Mouse (Mus musculus) layer of hippocampus, postnatal 25 days (tissue): ENCODE data around the gene Tbc1d14. TPM values are rescaled to one million over a fixed set of nuclear protein-coding genes. Genes with fewer than 3 reads are reported as not detected.

Experiments used
- DNase-seq, 2 experiments: peaks; one replicate each; pipeline ENCODE4 v3.0.0; 2022; ENCODE audit warnings: mixed read lengths in 2 of 2, low spot score in 1 of 2; ENCODE audit errors: extremely low spot score in 1 of 2
- total RNA-seq, 2 experiments: library from RNA; stranded (reverse); gene quantifications; 2 replicates each; pipeline ENCODE4 v1.2.3; 2021

The Tbc1d14 gene
- total RNA-seq, 2 experiments from 2014 or later: 92.4 to 104 TPM

DNA sequence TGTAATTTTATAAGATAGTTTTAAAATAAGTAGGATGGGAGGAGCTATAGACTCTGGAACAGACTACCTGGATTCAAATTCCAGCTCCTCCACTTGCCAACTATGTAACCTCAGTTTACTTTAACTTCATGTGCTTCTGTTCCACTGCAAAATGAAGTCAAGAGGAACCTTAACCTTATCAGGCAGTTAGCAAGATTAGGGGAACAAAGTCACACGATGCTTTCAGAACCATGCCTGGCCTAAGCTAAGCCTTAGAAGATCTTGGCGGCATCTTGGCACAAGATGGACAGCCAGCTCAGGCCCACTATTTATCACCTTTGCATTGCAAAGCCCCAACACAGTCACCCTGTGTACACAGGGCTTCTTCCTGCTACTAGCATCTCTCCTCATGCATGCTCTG, 14.1 kb downstream of the Tbc1d14 start:
- DNase-seq: no peak

DNA sequence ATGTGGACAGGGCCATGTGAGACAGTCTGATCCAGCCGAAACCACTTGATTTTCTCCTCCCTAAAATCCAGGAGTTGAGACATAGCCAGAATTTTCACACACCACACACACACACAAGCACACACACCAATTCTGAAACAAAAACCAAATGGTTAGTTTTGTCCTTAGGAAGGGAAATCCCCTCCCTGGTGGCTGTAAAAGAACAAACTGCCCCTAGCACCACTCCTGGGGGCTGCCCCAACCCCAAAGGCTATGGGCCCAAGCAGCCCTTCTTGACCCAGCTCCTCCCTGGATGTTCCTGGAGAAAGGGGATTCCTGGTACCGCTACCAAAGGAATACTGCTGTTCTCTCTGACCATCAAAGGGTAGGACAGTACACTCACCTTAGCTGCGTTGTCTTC, 16.6 kb downstream of the Tbc1d14 start:
- DNase-seq: no peak

DNA sequence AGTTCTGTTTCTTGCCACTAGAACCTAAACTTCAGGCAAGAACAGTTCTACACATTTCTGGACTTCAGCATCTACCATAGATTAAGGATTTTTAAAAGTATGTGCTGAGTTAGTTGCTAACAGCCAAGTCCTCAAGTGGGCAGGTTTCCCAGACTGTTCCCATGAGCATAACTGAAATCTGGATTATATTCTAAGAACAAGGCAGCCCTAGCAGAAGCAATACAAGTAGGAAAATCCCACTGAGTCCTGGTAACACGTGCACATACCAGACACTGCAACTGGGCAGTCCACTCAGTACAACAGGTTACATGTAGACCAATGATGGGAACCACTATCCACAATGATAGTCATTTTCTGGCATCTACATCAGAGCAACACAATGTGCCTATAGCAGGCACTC, 17.3 kb downstream of the Tbc1d14 start:
- DNase-seq: no peak

DNA sequence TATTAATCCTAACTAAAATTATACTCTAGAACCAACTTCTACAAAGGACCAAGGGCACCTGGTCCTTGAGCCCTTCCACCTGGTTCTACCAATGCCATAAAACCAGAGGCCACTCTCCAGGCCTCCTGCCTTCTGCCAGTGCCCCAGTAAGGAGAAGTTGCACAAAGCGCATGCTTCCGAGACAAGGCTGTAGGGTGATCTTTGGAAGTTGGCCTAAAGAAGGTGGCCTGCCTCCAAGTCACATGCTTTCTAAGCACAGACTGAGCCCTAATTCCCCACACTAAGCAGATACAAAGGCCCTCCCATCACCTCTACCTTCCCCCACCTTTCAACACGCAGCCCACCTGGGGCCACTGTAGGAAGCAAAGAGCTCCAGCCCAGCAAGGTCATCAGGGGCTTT, 17.8 kb downstream of the Tbc1d14 start:
- DNase-seq: no peak

DNA sequence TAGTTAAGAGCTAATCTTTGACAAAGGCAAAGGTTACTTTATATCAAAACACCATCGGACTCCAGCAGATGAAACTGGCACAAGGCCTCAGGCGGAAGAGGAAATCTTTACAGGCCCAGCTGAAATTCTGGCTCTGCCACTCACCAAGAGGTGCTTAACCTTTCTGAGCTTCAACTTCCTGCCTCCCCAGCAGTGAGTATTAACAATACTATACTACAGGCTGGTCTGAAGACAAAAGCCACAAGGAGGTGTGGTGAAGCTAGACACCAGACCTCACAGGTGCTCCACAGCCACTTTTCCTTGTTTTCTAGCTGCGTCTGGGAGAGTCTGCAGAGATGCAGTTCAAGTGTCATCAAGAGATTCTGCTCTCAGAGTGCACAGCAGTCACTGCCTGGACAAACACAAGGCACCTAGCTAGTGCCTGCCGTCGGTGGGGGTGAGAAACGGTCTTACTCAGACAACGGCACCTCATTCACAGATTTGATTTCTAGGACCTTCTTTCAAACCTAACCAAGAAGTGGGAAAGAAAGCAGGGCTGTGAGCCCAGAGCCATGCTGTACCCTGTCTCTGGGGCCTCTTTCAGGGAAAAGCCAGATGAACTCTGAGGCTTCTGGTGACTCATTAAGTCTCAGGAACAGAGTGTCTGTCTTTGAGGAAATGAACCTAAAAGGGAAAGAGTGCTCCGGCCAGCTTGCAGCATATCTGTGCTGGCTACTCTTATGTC, 18.8 kb downstream of the Tbc1d14 start:
- no peak for DNase-seq

DNA sequence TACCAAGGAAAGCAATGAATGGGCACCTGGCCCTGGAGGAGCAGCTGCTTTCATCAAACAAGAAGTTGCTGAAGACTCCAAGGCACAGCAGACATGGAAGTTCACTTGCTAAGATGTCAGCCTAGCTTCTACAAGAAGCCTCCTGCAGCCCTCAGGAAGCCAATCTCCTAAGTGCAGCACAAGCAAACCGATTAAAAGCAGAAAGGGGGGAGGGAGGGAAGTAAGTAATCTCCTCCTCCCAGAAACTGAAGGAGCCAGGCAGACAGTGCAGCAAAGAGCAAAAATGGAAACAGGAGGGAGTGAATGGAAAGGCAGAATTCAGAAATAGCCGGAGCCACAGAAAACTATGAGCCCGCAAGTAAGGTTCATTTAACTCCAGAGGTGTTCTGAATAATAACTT, 19.7 kb downstream of the Tbc1d14 start:
- DNase-seq: no peak

DNA sequence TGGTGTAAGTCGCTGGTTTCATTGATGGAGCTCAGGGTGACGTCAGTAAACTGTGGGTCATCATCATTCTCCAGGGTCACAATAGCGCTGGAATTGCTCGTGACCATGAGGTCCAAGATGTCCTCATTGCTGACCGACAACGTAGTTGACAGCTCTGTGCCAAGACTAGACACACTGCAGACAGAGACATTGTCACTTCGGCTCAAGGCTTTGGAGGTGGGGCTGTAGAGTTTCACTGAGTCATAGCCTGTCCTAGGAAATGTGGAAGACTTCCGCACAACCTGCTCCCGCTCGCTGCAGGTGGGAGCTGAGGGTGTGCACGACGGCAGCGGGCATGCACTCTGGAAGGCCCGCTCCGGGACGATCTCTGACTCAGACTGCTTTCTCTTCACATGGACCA, 21.7 kb downstream of the Tbc1d14 start:
- no peak for DNase-seq

DNA sequence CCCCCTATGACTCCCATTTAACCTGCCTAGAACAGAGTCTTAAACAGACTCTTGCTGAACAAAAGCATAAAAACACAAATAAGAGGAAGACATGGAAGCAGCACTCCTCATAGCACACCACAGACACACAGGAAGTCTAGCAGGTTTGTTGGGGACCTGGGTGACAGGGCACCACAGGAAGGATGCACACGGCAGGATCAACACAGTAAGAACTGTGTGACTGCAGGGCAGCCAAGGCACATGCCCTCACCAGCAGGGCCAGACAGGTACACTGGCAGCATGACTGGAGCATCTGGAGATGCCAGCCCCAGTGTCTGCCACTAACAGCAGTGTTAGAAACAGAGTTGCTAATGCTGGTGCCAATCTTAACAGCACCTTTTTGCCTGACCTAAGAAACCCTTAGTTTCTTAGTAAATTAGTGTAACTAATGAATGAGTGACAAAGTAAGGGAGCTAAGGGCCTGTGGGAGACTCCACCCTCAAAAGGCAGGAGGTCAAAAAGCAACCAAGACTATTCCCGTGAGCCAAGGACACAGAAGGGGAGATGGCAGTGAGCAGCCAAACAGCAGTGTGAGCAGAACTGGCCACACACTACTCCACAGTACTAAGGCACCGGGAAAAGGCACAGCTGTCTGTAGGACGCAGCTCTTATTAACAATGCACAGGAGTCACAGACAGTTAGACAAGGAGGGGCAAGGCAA, 22.4 kb downstream of the Tbc1d14 start:
- DNase-seq: no peak

DNA sequence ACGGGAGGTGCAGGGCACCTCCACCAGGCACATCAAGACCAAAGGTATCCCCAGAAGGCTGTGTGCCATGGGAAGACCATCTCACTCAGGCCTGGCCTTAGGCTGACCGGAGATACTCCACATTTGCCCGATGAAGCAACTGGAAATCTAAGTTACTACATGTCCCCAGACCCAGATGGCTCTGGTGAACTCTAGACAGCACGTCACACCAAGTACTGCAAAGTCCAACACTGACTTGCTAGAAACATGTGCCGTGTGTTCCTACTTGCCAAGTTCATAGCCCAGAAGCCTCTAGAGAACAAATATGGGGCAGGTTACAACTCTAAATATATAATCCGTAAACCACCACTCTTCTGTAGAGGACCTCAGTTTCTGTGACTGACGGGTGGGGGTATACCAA, 23.0 kb downstream of the Tbc1d14 start:
- DNase-seq: no peak

DNA sequence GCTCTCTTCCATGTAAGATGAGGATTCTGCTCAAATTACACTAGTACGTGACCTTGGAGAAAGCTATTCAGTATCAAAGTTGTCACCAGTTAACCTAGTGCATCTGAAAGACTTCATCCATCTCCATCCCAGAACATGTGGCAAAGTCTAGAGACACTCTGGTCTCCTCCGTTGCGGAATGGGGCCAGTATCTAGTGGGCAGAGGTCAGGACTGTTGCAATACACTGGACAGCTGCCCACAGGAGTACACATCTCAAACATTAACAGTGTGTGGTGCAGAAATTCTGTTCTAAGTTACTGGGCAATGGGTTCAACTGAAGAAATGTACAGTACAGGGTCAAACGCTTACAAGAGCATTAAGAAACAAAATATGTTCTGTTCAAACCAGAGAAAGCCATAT, 25.0 kb downstream of the Tbc1d14 start:
- DNase-seq: no peak

DNA sequence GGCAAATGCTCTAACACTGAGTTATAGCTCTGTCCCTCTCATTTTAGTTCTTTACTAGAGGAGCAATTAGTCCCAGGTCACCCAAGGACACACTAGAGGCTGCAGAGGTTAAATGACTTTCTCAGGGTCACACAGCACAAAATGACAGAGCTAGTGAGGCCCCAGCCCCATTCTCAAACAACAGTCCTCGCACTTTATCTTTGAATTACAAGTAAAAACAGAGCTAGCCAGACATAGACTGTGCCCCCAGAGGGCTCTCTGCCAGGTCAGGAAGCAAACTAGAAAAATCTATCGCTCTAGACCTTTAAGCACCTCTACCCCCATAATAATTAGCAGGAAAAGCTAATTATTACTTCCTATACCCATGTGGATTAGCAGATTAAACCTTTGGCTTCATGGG, 25.4 kb downstream of the Tbc1d14 start:
- DNase-seq: no peak

DNA sequence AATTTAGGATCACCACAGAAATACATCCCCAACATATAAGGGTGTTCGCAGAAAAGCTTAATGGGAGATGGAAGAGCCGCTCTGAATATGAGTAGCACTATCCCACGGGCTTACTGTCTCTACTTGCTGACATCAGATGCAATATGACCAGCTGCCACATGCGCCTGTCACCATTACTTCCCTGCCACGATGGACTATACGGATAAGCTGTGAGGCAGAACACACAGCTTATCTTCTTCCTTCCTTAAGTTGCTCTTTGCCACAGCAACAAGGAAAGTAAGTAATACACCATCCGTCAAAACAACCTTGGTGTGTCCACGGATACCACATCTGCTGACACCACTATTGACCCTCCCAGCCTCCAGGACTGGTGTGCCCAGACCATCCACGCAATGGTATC, 28.5 kb downstream of the Tbc1d14 start:
- DNase-seq: no peak

DNA sequence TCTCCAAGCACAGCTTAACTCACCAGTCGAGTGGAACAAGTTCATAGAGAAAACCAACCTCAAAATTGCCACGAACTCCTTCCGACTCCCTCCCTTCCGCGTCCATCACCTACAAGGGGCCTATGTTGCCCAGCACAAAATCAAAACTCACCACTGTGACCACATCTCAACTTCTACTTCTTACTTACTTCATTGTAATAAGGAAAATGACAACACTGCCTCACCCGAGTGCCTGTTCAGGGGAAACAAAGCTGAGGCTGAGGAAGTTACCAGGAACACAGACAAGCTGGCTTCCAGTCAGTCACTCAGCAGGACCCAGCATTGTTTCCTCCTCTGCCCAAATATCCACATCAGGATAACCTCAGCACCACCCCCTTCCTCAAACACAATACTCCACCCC, 29.3 kb downstream of the Tbc1d14 start:
- no peak for DNase-seq

DNA sequence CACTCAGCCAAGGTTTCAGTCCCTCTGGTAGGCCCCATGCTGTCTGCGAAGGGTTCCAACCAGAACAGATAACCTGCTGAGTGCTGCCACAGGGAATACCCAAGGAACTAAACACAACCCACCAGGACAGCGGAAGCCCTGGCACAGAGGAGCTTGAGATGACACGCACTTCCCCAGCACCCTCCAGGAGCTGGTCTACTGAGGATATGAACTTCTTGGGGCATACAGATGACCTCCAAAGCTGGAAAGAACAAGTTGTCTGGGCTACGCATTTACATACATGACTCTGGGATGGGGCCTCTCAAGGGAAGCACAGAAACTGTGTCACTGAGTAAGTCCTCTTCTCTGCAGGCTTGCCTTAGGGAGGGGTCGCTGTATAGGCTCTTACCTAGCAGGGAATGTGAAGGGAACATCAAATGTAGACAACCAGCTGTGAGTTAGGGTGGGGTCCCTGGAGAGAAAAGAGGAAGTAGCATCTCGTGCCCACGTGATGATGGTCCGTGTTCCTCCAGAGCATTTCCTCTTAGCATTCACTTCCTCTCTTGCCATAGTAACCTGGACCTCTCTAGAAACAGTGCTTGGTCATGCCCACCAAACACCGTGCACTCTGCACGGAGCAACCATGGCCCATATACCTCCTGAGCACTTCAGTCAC, 30.2 kb downstream of the Tbc1d14 start:
- no peak for DNase-seq

DNA sequence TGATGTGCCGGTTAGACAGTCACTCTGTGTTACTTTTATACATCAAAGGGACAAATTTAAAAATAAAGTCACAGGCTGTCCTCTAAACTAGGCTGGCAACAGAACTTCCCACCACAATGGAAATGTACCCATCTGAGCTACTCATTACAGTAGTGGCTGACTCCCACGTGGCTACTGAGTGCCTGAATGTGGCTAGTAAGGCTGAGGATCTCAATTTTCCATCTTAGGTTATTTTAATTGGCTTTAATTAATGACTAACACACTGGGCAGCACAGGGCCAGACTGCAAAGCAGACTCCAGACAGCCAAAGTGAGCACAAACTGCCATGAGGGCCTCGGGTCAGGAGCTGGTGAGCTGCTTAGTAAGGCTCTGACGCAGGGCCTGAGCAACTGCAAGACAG, 31.6 kb downstream of the Tbc1d14 start:
- DNase-seq: no peak

DNA sequence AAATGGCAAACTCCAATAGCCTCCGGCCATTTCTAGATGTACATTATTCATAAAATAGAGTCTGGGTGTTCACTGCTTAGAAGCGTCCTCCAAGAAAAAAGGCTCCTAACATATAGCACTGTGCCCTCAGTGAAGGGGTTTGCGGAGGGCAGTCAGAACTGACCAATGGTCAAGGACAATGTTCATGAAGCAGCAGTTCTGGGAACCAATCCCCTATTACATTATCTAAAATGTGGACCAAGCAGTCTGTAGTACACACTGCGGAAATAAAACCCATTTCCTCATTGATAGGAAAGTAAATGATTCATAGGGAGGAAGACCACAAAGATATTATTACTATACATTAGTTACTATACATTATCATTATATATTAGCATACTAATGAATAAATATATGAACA, 32.6 kb downstream of the Tbc1d14 start:
- DNase-seq: no peak

DNA sequence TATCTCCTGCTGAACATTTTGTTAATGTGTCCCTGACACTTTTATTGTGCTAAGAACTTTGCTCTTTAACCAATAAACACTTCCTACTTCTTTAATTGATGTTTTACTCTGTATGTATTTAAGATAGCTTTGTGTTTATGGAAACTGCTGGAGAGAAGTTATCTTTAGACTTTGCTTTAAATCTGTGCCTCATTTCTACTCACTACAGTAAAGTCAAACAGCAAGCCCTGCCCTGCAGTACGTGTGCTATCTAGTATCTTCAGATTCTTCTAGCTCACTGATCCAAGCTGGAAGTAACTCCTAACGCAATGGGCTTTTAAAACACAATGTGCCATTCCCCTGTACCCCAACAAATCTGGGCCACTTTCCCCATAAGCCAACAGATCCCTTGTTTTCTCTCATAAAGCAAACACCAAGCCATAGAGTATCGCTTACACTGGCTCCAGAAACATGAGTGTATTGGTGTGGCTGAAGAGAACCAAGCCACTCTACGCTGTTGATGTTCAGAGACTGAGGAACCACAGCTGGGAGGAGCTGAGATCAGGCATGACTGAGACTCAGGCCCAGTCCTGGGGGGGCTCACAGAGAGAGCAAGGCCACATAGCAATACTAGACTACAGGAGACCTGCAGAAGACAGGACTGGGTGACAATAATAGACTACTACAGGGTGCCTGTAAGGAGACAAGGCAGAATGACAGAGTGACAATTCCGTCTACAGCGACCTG, 33.4 kb downstream of the Tbc1d14 start:
- DNase-seq: no peak

DNA sequence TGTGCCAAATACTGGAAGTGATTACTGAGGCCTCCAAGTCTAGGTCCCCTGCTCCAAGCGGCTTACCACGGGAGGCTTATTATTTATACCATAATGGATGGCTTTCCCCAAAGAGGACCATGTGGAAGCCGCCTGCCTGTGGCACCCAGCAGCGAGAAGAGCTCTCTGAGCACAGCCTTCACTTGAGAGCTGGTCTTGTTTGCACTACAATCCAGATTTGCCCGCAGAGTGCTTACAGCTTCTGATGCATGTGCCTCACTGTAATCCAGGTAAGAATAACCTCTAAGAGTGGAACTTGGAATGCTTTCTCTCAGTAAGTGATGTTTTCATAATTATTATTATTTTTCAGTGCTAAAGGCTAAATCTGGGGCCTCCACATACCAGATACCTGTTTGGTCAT, 34.0 kb downstream of the Tbc1d14 start:
- DNase-seq: no peak

DNA sequence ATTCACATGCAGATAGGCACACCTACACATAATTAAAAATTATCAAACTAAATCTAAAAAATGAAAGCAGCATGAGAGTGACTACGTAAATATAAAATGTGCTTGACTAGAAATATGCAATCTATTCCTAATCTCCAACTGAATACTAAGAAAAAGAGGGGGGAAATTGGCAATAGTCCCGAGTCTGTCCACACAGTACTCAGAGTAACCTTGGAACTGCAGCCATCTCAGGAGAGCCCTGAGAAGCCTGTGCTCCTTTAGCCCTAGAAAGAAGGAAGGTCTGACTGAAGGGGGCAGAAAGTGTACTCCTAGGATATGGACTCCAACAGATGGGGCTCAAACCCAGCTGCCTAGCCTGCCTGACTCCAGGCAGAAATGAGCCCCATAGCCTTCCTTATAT, 34.5 kb downstream of the Tbc1d14 start:
- DNase-seq: no peak

DNA sequence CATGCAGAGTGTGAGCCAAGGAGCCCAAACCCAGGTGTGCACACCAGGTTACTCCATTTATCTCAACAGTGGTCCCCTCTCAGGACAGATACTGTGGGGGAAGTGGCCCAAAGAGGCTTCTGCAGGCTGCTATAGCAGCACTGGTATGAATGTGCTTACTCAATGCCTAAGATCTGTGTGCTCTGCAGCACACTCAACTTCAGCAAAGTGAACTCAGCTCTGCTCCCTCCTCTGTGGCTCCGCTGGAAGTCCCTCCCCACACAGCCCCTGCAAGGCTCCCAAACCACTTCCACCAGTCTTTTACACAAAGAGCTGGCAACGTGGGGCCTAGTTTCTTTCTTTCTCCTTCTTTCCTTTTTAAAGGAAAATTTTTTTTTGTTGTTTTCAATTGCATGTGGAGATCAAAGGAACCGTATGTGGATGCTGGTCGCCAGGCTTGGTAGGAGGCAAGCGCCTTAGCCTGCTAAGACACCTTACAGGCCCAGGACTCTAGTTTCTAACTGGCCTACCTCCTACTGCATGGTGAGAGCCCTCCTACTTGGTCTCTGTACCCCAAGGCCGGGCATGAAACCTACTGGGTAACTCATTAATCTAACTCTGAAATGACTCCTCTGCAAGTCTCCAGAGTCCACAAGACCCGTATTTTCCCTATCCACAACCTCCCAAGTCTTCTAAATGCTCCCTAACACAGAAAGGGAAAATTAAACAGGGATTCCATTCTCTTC, 35.3 kb downstream of the Tbc1d14 start:
- no peak for DNase-seq

DNA sequence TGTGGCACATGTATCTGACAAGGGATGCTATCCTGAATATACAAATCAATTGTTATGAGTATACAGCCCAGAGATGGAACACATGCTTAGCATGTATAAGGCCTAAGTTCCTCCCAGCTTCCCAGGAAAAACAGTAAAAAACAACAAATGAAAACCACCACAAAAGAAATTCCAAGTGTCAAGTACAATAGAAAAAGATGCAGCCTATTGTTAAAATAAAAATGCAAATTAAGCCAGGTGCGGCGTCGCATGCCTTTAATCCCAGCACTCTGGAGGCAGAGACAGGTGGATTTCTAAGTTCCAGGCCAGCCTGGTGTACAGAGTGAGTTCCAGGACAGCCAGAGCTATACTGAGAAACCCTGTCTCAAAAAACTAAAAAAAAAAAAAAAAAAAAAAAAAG, 36.2 kb downstream of the Tbc1d14 start:
- no peak for DNase-seq
